Mouse (Mus musculus) brain, embryonic 18.5 days (tissue): ENCODE data around the gene Fth1.
"Not testable (repeated sequence)": the region's sequence is repeated elsewhere in the genome, so short reads cannot be mapped to it uniquely, and the experiment has no call there.

ENCODE experiments used
- DNase-seq: peaks from one replicate; pipeline ENCODE4 v3.0.0-alpha.2; 2012; ENCODE audit warnings: low read depth, low spot score

Fth1 gene

DNA sequence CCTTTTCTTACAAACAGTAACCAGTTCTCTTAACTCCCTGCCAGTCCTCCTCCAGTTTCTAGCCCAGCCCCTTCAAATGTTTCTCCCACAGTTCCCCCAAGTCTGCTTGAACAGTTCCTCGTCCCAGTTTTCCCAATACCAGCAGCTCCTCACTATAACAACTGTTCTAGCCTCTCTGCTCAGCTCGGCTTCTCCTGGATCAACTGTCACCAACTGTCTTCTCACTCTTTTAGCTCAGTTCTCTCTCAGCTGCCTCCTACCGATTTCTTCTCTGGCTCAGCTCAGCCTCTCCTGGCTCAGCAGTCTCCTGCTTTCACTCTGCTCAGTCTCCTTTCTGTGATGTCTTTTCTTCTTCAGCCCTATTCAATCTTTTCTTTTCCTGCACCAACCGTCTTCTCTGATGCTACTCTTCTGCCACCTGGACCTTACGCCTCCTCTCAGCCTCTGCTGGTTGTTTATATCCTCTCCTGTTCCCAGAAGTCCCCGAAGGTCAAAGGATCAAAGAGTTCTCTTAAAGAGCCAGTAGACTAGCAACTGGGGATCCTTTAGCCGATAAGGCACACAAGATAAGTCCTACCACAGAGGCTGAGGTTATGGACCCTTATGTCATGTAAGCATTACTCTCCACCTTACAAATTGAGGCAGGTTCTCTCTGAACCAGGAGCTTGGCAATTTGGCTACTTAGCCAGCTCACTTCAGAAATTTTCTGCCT, 16.0 kb upstream of the Fth1 start:
- no peak for DNase-seq

DNA sequence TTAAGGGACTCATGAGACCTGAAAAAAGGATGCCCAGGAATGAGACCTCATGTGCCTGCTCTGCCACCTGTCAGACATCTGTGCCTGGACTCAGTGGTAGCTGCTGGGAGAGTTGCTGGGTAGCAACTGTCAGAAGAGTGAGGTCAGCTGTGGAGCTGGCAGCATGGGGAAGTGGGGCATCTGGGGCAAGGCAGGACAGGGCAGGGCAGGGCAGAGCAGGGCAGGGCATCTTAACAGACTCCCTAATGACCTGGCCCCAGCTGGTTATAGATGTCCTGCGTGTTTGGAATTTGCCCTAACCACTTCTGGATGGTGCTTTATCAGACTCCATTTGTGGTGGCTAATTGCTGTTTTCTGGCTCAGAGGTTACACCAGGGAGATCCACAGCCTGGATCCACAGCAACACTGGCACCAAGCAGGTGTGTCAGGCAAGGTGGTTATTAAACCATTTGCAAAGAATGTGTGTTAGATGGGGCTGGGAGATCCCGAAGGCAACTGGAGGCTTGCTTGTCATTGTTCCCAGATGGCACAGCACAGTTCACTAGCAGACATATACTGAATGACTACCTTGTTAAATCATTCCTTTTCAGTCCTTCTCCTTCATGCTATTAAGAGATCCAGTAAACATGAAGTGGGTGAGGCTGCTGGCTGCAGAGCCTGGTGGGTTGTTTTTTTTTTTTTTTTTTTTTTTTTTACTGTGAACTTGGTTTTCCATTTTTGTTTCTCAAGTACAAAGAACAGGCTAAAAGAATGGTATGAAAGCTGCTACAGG, 14.1 kb upstream of the Fth1 start:
- DNase-seq = no peak

DNA sequence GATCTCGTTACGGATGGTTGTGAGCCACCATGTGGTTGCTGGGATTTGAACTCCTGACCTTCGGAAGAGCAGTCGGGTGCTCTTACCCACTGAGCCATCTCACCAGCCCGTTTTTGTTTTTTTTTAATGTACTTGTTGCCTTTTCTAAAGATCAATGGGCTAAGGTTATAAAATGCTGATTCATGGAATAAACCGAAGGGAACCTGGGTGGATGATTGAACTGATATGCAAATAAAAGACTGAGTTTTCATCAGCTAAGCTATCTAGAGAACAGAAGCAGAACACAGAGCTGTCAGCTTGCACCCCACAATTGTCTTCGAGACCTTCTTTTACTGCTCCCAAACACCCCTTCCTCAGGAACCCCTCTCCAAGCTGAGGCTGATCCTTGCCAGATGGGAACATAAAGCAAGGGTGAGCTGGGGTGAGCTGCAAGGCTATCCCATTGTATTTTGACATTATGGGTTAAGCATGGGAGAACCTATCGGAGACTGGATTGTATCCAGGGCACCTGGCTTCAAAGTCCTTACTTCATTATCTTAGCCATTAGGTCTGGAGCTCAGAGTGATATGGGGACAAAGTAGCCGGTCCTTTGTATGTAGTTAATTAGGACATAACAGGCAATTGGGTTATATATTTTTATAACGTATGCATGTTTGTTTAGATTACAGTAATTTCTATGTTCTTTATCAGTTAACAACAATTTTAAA, 12.2 kb upstream of the Fth1 start:
- DNase-seq = no peak

DNA sequence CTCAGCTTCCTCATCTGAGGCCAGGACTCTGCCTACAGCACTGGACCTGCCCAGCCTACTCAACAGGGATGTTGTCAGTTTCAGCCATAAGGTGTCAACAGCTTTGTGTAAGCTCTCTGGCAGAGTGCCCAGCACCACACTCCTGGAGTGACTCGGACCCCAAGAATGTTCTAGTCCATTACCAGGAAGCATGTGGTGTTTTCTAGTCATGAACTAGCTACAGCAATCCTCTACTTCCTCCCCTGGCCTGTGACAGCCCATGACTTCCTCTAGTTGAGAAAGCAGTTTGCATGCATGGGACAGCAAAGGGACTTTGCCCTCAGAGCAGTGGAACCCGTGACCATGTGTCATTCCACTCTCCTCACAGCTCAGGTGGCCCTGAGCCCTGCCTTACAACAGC, 5.5 kb upstream of the Fth1 start:
- DNase-seq = not testable (repeated sequence)

DNA sequence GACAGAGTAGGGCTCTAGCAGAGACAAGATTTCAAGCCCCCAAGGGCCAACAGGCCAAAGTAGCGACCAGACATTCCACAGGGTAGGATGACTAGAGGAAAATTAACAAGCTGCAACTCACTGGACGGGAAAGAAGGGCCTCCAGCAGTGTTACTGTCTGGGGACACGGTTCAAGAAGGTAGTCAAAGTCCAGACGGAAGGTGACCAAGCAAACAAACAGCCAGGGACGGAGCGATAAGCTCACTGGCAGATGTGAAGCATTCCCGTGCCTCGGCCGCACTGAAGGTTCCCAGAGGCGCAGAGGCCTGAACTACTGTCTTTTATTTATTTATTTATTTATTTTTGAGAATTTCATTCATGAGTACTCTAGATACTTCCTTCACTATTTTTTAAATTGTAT, 3.3 kb upstream of the Fth1 start:
- no peak for DNase-seq

DNA sequence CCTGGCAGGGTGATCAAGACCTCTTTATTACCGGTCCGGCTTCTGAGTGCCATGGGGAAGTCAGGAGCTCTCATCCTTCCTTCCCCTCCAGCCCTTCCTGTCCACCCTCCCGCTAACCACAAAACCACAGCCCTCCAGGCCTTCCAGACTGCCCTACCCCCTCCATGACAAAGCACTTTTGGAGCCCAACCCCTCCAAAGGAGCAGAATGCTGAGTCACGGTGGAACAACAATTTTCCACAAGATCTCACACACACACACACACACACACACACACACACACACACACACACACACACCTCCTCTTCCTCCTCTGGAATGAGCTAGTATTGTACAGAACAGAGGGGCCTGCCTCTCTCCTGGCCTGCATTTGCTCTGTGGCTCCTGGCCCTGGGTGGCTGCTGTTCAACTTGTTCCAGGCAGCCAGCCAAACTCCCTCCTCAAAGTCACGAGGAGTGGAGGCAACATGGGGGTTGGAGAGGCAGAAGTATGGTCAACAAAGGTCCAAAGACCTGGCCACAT, 1.9 kb upstream of the Fth1 start:
- DNase-seq = no peak

DNA sequence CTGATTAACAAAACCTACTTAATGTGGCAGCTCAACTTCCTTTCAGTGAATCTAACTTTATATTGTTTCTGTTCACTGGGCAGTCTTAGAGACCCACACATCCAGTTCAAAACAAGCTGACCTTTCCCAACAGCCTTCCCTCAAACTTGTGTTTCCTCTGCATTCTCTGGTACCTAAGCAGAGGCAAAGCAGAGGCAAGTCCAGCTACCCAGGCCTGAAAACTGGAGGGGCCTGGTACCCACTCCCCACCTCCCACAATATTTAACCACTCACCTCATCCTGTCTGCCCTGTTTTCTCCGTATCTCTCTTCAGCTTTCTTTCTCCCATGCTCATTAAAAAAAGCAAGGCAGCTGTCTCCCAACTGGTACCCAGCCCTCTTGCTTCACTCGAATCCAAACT, 1.2 kb upstream of the Fth1 start:
- no peak for DNase-seq

DNA sequence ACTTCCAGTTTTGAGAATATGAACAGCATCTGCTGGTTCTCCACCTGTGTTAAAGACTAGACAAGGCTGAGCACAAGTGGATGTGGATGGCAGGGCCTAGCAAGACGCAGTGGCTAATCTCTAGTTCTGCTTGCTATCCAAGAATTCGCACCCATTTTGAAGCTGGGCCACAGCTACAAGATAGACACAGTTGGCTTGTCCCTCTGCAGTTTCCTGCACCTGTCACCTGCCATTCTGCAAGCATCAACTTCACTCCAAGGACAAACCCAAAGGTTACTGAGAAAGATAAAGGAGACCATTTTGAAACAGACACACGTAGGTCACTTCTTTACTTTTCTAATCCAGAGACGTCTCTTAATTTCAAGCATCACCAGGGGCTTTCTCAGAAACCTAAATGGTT, 1.2 kb downstream of the Fth1 start:
- DNase-seq = no peak

DNA sequence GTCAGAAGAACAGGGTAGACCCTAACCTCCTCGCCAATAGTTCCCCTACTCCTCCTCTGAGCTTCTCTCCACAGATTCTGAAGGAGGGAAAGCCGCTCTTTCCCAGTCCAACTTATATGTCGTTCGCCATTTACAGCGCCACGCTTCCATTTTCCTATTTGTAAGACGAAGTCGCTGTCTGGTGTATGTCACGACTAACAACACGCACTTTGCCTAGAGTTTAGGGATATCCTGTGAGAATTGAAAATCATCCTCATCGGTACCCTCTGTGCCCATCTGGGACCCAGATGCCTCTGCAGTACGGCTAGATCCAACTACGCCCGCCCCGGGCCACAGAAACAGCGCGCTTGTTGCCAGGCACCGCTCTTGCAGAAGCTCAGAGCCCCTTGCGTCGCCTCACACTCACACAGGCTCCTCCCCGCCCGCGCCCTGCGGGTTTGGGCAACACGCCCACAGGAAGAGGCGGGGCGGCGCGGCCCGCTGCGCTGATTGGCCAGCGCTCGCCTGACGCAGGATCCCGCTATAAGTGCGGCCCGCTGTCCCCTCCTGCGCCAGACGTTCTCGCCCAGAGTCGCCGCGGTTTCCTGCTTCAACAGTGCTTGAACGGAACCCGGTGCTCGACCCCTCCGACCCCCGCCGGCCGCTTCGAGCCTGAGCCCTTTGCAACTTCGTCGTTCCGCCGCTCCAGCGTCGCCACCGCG, 1.9 kb downstream of the Fth1 start:
- DNase-seq = peak; percentile 92

DNA sequence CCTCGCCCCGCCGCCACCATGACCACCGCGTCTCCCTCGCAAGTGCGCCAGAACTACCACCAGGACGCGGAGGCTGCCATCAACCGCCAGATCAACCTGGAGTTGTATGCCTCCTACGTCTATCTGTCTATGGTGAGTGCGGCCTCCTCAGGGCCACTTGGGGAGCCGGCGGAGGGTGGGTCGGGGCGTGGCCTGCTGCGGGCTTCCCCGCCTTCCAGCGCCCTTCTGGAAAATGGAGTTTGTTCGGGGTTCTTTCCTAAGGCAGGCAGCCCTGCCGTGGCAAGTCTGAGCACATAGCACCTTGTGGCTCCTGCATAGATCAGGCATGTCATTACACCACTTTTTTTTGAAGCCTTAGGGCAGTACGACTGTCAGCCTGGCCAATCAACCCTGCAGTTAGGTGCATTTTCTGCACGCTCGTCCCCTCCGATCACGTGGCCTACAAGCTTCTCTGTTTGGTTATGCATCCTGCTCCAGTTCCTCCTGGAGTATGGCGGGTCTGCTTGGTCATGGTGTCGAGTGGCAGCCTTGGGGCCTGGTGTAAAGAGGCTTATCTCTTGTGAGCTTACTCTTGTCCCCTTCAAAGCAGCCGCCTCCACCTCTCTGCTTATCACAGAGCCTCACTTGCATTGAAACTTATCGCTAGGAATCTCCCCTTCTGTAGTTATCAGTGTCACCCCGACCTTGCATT, 2.6 kb downstream of the Fth1 start:
- no peak for DNase-seq

DNA sequence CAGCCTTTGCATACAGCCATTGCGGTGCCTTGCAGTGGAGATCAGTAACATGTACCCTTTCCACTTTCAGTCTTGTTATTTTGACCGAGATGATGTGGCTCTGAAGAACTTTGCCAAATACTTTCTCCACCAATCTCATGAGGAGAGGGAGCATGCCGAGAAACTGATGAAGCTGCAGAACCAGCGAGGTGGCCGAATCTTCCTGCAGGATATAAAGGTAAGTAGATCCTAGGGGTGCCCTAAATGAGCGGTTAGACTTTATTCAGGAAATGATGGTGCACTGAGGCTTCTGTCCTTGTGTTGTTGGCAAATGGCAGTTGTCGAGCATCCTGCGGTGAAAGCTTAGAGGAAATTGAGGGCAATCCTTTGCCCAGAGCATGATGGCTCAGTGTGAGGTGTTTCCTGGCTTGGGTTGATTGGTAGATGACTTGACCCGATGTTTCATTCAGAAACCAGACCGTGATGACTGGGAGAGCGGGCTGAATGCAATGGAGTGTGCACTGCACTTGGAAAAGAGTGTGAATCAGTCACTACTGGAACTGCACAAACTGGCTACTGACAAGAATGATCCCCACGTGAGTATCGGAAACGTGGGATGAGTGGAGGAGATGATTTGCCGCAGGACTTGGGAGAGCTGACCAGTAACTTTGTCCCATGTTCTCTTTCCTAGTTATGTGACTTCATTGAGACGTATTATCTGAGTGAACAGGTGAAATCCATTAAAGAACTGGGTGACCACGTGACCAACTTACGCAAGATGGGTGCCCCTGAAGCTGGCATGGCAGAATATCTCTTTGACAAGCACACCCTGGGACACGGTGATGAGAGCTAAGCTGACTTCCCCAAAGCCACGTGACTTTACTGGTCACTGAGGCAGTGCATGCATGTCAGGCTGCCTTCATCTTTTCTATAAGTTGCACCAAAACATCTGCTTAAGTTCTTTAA, 4.0 kb downstream of the Fth1 start:
- DNase-seq = no peak

DNA sequence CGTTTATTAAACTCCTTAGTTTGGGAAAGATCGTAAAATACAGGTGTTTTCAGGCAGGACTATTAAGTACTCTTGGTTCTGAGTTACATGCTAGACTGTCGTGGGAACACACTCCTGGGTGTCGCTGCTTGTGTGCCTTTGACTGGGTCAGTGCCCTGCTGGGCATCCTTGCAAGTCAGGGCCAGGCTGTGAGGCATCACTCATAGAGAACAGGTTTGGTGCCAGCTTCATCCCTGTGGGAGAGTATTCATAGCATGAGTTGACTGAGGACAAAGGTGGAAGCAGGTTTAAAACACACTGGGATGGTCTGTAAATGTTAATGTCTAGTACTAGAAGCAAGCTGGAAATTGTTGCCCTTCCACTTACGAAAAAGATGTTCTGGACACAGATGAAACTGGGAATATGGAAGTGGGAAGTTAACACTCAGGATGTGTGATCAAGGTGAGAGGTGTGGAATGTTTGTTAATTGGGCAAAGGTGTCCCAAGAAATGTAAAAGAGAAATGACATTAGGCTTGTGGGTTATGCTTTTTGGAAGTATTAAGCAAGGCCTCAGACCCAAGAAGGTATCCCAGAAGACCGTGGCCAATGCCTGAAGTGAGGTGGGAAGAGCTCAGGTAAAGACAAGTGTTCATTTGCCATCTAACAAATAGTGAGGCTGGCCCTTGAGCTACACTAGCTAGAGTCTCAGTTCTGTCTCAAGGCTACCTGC, 4.9 kb downstream of the Fth1 start:
- DNase-seq = no peak

DNA sequence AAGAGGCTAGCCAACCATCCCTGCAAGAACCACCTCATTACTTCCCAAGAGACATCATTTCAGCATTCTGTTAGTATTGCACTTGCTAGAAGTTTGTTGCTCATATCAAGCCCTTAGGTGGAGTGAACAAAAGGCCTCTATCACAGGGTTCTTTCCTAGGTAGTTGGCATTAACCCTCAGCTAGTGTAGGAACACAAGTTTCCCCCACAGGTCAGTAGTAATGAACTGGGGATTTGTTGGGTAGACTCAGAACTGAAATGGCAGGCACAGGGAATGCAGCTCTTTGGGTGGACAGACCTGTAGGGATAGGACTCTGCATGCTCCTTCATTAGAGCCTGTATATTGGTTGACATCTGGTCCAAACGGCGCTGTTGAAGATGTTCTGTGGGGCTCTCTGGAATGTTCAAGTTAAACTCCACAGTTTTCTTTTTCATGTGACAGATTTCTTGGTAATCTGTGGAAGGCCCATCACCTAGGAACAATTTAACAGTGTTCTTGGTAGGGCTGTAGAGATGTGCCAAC, 5.6 kb downstream of the Fth1 start:
- DNase-seq = no peak

DNA sequence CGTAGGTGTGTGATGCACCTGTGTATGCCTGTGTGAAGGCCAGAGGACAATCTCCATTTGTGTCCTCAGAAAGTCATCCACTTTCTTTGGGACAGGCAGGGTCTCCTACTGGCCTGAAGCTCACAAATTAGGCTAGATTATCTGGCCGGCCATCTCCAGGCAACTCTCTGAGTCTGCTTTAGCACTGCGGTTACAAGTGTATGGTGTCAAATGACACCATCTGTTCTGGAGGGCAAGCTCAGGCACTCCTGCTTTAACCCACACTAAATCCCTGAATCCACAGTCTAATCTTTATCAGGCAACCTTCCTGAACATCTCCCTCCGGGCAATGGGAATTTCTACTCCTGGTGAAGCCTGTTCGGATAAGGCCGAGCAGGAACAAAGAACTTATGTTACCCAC, 6.8 kb downstream of the Fth1 start:
- no peak for DNase-seq

DNA sequence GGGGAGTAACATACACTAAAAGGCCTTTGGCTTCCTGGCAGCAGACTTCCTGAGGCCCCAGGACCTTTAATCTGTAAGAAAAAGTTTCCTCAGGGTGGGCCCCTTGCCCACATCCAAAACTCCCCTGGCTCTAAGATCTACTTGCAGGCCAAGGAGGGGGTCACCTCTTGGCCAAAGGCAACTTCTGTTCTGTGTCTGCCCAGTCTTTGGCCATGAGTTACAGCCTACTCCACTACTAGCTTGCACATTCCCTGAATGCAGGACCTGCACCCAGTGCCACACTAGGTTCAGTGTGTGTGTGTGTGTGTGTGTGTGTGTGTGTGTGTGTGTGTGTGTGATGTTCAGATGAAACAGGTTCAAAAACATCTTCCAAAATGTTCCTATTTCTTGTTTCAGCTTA, 7.2 kb downstream of the Fth1 start:
- no peak for DNase-seq

DNA sequence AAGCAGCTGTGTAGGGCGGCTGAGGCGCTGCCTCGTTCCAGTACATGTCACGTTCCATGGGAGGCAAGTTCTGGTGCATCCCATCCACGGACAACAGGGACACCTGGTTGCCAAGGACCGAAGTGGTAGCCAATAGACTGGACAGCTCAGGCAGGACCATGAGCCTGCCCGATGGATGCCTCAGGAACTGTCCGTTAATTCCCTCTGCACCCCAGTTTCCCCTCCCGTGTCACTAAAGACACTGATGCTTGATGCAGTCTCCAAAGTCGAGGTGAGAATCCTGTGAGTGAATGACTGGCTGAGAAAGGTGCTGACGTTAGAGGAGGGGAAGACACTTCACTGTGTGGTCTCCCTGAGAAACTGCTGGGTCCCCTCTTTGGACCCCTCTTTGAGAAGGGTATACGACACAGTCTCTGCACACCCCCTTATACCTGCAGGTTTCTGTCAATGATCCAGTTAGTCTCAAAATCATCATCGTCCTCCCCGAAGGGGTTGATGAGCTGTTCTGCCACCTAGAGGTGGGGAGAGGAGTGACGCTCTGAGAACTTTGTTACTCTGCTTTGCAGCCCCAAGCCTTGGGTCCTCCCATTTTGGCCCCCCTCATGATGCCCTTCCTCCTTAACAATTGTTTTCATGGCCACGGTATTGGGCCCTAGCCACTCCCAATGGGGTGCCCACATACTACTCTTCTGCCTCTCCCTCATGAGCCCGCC, 8.9 kb downstream of the Fth1 start:
- DNase-seq = no peak

DNA sequence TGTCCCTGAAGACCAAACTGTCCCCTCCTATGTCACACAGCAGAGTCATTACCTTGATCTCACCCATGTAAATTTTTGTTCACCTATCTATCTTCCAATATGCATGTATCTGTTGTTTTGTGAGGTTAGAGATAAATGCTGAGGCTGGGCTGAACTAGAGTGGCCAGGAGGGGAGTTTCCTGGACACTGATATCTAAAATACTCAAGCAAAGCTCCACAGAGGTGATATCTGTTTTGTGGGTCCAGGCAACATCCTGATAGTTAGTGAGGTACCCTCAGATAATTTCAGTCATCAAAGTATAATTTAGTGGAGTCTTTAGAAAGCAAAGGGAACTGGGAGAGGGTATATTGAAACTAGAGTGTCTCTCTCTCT, 9.5 kb downstream of the Fth1 start:
- DNase-seq = no peak

DNA sequence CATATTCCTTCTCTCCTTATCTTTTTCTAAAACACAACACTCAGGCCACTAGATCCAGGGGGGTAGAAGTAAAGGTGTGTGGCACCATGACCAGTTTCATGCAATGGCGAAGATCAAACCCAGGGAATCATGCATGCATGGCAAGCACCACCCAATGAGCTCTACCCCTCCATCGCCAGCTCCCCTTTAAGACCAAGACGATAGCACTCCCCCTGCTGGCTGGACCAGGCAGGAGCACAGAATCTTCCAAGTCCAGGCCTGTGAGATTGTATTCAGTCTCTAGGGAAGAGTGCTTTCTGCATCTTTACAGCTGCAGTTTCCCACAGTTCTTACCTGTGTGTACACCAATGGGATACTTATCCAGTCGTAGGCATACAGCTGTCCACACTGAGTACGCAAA, 10.9 kb downstream of the Fth1 start:
- DNase-seq = no peak
